Mouse (Mus musculus) activated CD4-positive, CD25-positive, alpha-beta regulatory T cell, adult 4 months (primary cell): ENCODE data around the gene Hsd17b12. TPM values are rescaled to one million over a fixed set of nuclear protein-coding genes. Genes with fewer than 3 reads are reported as not detected.
A peak's percentile ranks its signal among the peaks of the same experiment; 100 is the strongest.

Experiments used
- ATAC-seq: one replicate; pipeline ENCODE4 v1.8.0; 2017
- polyA plus RNA-seq, 2 experiments: library from polyadenylated mRNA; unstranded; fragments of 100-300 nt; shearing (Covaris generic); gene quantifications; one replicate each; pipeline ENCODE4 v1.2.1; 2017

Hsd17b12 gene
- 10 to 100 TPM; 72.0 to 73.4 TPM for polyA plus RNA-seq

- ATAC-seq, result peak; percentile 96
Measured at GRCm38 (mm10) chr2:94157592-94158519, at the start of gene Hsd17b12. Hsd17b12 (minus strand) TSS chr2:94157964.

GRCm38 (mm10) chr2:94184906-94185305, 27.1 kb upstream of the Hsd17b12 start:
- no peak for ATAC-seq

- no peak for ATAC-seq
Measured at GRCm38 (mm10) chr2:94184142-94184541, 26.4 kb upstream of the Hsd17b12 start.

GRCm38 (mm10) chr2:94179030-94179407, 21.3 kb upstream of the Hsd17b12 start:
- peak; percentile 35 for ATAC-seq

GRCm38 (mm10) chr2:94178321-94179029, 20.7 kb upstream of the Hsd17b12 start:
- peak; percentile 99 for ATAC-seq

- no peak for ATAC-seq
Measured at GRCm38 (mm10) chr2:94177294-94177693, 19.5 kb upstream of the Hsd17b12 start.

- ATAC-seq, result no peak
Measured at GRCm38 (mm10) chr2:94176381-94176780, 18.6 kb upstream of the Hsd17b12 start.

- no peak for ATAC-seq
Measured at GRCm38 (mm10) chr2:94173549-94173948, 15.8 kb upstream of the Hsd17b12 start.

- ATAC-seq, result no peak
Measured at GRCm38 (mm10) chr2:94163207-94163606, 5.4 kb upstream of the Hsd17b12 start.

GRCm38 (mm10) chr2:94162141-94162540, 4.4 kb upstream of the Hsd17b12 start:
- ATAC-seq, result no peak

GRCm38 (mm10) chr2:94158520-94158884, 738 bp upstream of the Hsd17b12 start:
- ATAC-seq, result no peak

GRCm38 (mm10) chr2:94157051-94157450, 713 bp downstream of the Hsd17b12 start:
- no peak for ATAC-seq

- no peak for ATAC-seq
Measured at GRCm38 (mm10) chr2:94145146-94145542, 12.6 kb downstream of the Hsd17b12 start.

GRCm38 (mm10) chr2:94144520-94145145, 13.1 kb downstream of the Hsd17b12 start:
- no peak for ATAC-seq

GRCm38 (mm10) chr2:94141293-94141692, 16.5 kb downstream of the Hsd17b12 start:
- ATAC-seq, result no peak

GRCm38 (mm10) chr2:94138469-94139390, 19.0 kb downstream of the Hsd17b12 start:
- no peak for ATAC-seq

GRCm38 (mm10) chr2:94136837-94137236, 20.9 kb downstream of the Hsd17b12 start:
- no peak for ATAC-seq

GRCm38 (mm10) chr2:94128496-94128895, 29.3 kb downstream of the Hsd17b12 start:
- ATAC-seq, result no peak

GRCm38 (mm10) chr2:94122182-94123041, 35.4 kb downstream of the Hsd17b12 start:
- no peak for ATAC-seq

GRCm38 (mm10) chr2:94103758-94104157, 54.0 kb downstream of the Hsd17b12 start:
- no peak for ATAC-seq

- ATAC-seq, result no peak
Measured at GRCm38 (mm10) chr2:94089901-94090300, 67.9 kb downstream of the Hsd17b12 start.
